Mouse (Mus musculus) spleen, adult 2 months (tissue): ENCODE data around the gene Pcdh15.

Experiments
- CTCF ChIP-seq: fragments of 200-500 bp; IDR thresholded peaks from 2 replicates; pipeline ENCODE4 v1.5.1; 2011; ENCODE audit warnings: mild to moderate bottlenecking, inconsistent platforms; ENCODE audit not compliant: insufficient read depth, insufficient read length, insufficient replicate concordance; ENCODE audit errors: extremely low read depth
- POLR2A ChIP-seq: fragments of 200-500 bp; IDR thresholded peaks from 2 replicates; pipeline ENCODE4 v1.6.1; 2011; ENCODE audit warnings: low read depth, low read length, inconsistent platforms

DNA sequence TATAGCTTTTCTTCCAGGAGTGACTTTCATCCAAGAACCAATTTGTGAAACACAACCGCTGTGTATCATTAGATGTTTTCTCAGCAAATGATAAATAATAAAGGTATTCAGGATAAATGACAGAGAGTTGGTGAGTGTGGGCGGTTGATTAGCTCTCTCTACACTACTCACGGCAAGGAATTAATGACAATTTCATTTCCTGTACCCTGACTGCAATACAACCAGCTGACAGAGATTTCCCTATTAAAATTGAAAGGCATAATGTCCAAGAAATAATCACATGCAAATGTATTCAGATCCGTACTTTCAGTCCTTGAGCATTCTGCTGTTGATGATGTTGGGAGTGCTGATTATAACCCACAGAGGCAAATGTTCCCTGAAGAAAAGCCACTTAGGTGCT, 181.3 kb downstream of the Pcdh15 start:
- TF ChIP-seq CTCF, result no peak
- TF ChIP-seq POLR2A, result no peak
